Mouse (Mus musculus) cerebellum, adult 8-10 months (tissue): ENCODE measurements at regions not wholly inside any gene's neighbourhood (a gene's known extent, or its start where the extent isn't known, plus 50 kb on each side); places are given as distances from the start of the nearest gene placed in this dataset.

ENCODE experiments used
- DNase-seq: peaks from one replicate; pipeline ENCODE4 v3.0.0; 2022

- no peak for DNase-seq
Measured at GRCm38 (mm10) chr13:48316747-48317146, 55.7 kb downstream of the Id4 start.

- no peak for DNase-seq
Measured at GRCm38 (mm10) chr13:48317457-48317856, 56.4 kb downstream of the Id4 start.

GRCm38 (mm10) chr13:48319001-48319400 is 58.0 kb downstream of the Id4 start:
- DNase-seq, result no peak

- DNase-seq, result peak; percentile 1
Measured at GRCm38 (mm10) chr13:48324290-48324718, 63.3 kb downstream of the Id4 start.

GRCm38 (mm10) chr13:48330619-48331018 is 69.6 kb downstream of the Id4 start:
- DNase-seq, result no peak

GRCm38 (mm10) chr13:48336135-48336534 is 75.1 kb downstream of the Id4 start:
- no peak for DNase-seq

- DNase-seq, result no peak
Measured at GRCm38 (mm10) chr13:48336602-48337001, 75.6 kb downstream of the Id4 start.

GRCm38 (mm10) chr13:48338561-48338960 is 77.5 kb downstream of the Id4 start:
- DNase-seq, result no peak

GRCm38 (mm10) chr13:48350124-48350523 is 89.1 kb downstream of the Id4 start:
- DNase-seq, result no peak

GRCm38 (mm10) chr13:48350955-48351354 is 89.9 kb downstream of the Id4 start:
- no peak for DNase-seq

GRCm38 (mm10) chr13:48357118-48357517 is 96.1 kb downstream of the Id4 start:
- DNase-seq, result no peak

- peak; percentile 10 for DNase-seq
Measured at GRCm38 (mm10) chr13:48357640-48358039, 96.6 kb downstream of the Id4 start.

GRCm38 (mm10) chr13:48371060-48371459 is 110.0 kb downstream of the Id4 start:
- no peak for DNase-seq

GRCm38 (mm10) chr13:48376405-48376804 is 115.4 kb downstream of the Id4 start:
- DNase-seq, result no peak

GRCm38 (mm10) chr13:48383580-48384445 is 122.8 kb downstream of the Id4 start:
- DNase-seq, result no peak

- no peak for DNase-seq
Measured at GRCm38 (mm10) chr13:48384901-48385300, 123.9 kb downstream of the Id4 start.

GRCm38 (mm10) chr13:48391126-48391525 is 122.1 kb downstream of the Zfp169 start:
- no peak for DNase-seq

- DNase-seq, result no peak
Measured at GRCm38 (mm10) chr13:48397761-48398160, 115.5 kb downstream of the Zfp169 start.

GRCm38 (mm10) chr13:48398617-48399016 is 114.6 kb downstream of the Zfp169 start:
- no peak for DNase-seq

GRCm38 (mm10) chr13:48402316-48402715 is 110.9 kb downstream of the Zfp169 start:
- DNase-seq, result no peak

- peak; percentile 4 for DNase-seq
Measured at GRCm38 (mm10) chr13:48422438-48423329, 90.6 kb downstream of the Zfp169 start.

GRCm38 (mm10) chr13:48426816-48427215 is 86.4 kb downstream of the Zfp169 start:
- DNase-seq, result no peak

GRCm38 (mm10) chr13:48436659-48437345 is 76.4 kb downstream of the Zfp169 start:
- DNase-seq, result no peak
